Mouse (Mus musculus): ENCODE measurements around the gene Fbln5.

Gene Fbln5

GRCm38 (mm10) chr12:101810515-101810914 is 8.3 kb downstream of the Fbln5 start:
- no peak for DNase-seq (ENCODE audit: low spot score in 2 of 2)

- no peak for DNase-seq (ENCODE audit: low spot score in 2 of 2)
Measured at GRCm38 (mm10) chr12:101807400-101807799, 11.5 kb downstream of the Fbln5 start.

GRCm38 (mm10) chr12:101802445-101802844 is 16.4 kb downstream of the Fbln5 start:
- no peak for DNase-seq (ENCODE audit: low spot score in 2 of 2)

GRCm38 (mm10) chr12:101801744-101802143 is 17.1 kb downstream of the Fbln5 start:
- no peak for DNase-seq (ENCODE audit: low spot score in 2 of 2)

GRCm38 (mm10) chr12:101801051-101801450 is 17.8 kb downstream of the Fbln5 start:
- DNase-seq (ENCODE audit: low spot score in 2 of 2) = no peak

- no peak for DNase-seq (ENCODE audit: low spot score in 2 of 2)
Measured at GRCm38 (mm10) chr12:101798189-101798922, 20.5 kb downstream of the Fbln5 start.

- no peak for DNase-seq (ENCODE audit: low spot score in 2 of 2)
Measured at GRCm38 (mm10) chr12:101794458-101794857, 24.4 kb downstream of the Fbln5 start.

- DNase-seq (ENCODE audit: low spot score in 2 of 2) = no peak
Measured at GRCm38 (mm10) chr12:101793221-101793621, 25.6 kb downstream of the Fbln5 start.

- DNase-seq (ENCODE audit: low spot score in 2 of 2) = no peak
Measured at GRCm38 (mm10) chr12:101792684-101793083, 26.2 kb downstream of the Fbln5 start.

- DNase-seq (ENCODE audit: low spot score in 2 of 2) = no peak
Measured at GRCm38 (mm10) chr12:101789767-101790166, 29.1 kb downstream of the Fbln5 start.

- no peak for DNase-seq (ENCODE audit: low spot score in 2 of 2)
Measured at GRCm38 (mm10) chr12:101789250-101789649, 29.6 kb downstream of the Fbln5 start.

- no peak for DNase-seq (ENCODE audit: low spot score in 2 of 2)
Measured at GRCm38 (mm10) chr12:101782787-101783186, 36.1 kb downstream of the Fbln5 start.

- no peak for DNase-seq (ENCODE audit: low spot score in 2 of 2)
Measured at GRCm38 (mm10) chr12:101780915-101781314, 37.9 kb downstream of the Fbln5 start.

GRCm38 (mm10) chr12:101777613-101778325 is 41.1 kb downstream of the Fbln5 start:
- no peak for DNase-seq (ENCODE audit: low spot score in 2 of 2)

- DNase-seq (ENCODE audit: low spot score in 2 of 2) = no peak
Measured at GRCm38 (mm10) chr12:101776383-101776782, 42.5 kb downstream of the Fbln5 start.

- DNase-seq (ENCODE audit: low spot score in 2 of 2) = no peak
Measured at GRCm38 (mm10) chr12:101774116-101774515, 44.7 kb downstream of the Fbln5 start.

- DNase-seq (ENCODE audit: low spot score in 2 of 2) = no peak
Measured at GRCm38 (mm10) chr12:101772962-101773361, 45.9 kb downstream of the Fbln5 start.

- no peak for DNase-seq (ENCODE audit: low spot score in 2 of 2)
Measured at GRCm38 (mm10) chr12:101770283-101771015, 48.4 kb downstream of the Fbln5 start.

GRCm38 (mm10) chr12:101767306-101768053 is 51.4 kb downstream of the Fbln5 start:
- no peak for DNase-seq (ENCODE audit: low spot score in 2 of 2)

- no peak for DNase-seq (ENCODE audit: low spot score in 2 of 2)
Measured at GRCm38 (mm10) chr12:101766228-101766852, 52.5 kb downstream of the Fbln5 start.

- DNase-seq (ENCODE audit: low spot score in 2 of 2) = no peak
Measured at GRCm38 (mm10) chr12:101764870-101765269, 54.0 kb downstream of the Fbln5 start.
